Mouse (Mus musculus) intestine, embryonic 14.5 days (tissue): ENCODE data around the gene Bag5. TPM values are rescaled to one million over a fixed set of nuclear protein-coding genes. Genes with fewer than 3 reads are reported as not detected.
A peak's percentile ranks its signal among the peaks of the same experiment; 100 is the strongest.
"Not testable (repeated sequence)": the region's sequence is repeated elsewhere in the genome, so short reads cannot be mapped to it uniquely, and the experiment has no call there.

Source experiments
- ATAC-seq: fragments of 200-750 bp; cut with Nextera tagmentation; replicated peaks from 2 replicates; pipeline ENCODE4 v1.8.0; 2017; ENCODE audit warnings: low read depth, moderate number of reproducible peaks, moderate TSS enrichment, moderate library complexity; ENCODE audit not compliant: low FRiP score, low TSS enrichment
- DNase-seq: peaks from one replicate; pipeline ENCODE4 v3.0.0-alpha.2; 2018; ENCODE audit warnings: low spot score
- H3K27ac ChIP-seq: fragments of 300-500 bp; sonication (generic); 2 replicates; pipeline ENCODE4 v1.5.1; 2014; ENCODE audit warnings: low read depth, mild to moderate bottlenecking, control low read depth
- H3K27me3 ChIP-seq: fragments of 300-500 bp; sonication (generic); replicated peaks from 2 replicates; pipeline ENCODE4 v1.6.1; 2014; ENCODE audit warnings: low read length, control low read depth; ENCODE audit not compliant: control insufficient read depth, insufficient read depth
- H3K36me3 ChIP-seq: fragments of 300-500 bp; sonication (generic); 2 replicates; pipeline ENCODE4 v1.6.1; 2014; ENCODE audit warnings: low read length, control low read depth; ENCODE audit not compliant: control insufficient read depth, insufficient read depth
- H3K4me1 ChIP-seq: fragments of 300-500 bp; sonication (generic); replicated peaks from 2 replicates; pipeline ENCODE4 v1.6.1; 2014; ENCODE audit warnings: low read length, control low read depth, mixed read lengths; ENCODE audit not compliant: control insufficient read depth, insufficient read depth
- H3K4me2 ChIP-seq: fragments of 300-500 bp; sonication (generic); 2 replicates; pipeline ENCODE4 v1.6.1; 2014; ENCODE audit warnings: low read length
- H3K4me3 ChIP-seq: fragments of 300-500 bp; sonication (generic); 2 replicates; pipeline ENCODE4 v1.5.1; 2014; ENCODE audit warnings: low read depth, low read length, control low read depth, mixed read lengths
- H3K9ac ChIP-seq: fragments of 300-500 bp; sonication (generic); 2 replicates; pipeline ENCODE4 v1.6.1; 2014; ENCODE audit warnings: mild to moderate bottlenecking, low read length
- H3K9me3 ChIP-seq: fragments of 300-500 bp; sonication (generic); 2 replicates; pipeline ENCODE4 v1.6.1; 2016; ENCODE audit warnings: low read length, control low read depth; ENCODE audit not compliant: control insufficient read depth
- WGBS: fragments of 180-500 bp; shearing (Covaris S2); extraction: QIAGEN DNeasy Blood & Tissue Kit; methylation state at CpG from one replicate; pipeline ENCODE4 v1.1.7; 2014; 5-methylcytosine and 5-hydroxymethylcytosine counted together
- polyA plus RNA-seq: library from polyadenylated mRNA; unstranded; fragments of >200 nt; fragmentation: Nextera tagmentation; extraction: Ambion mirVana; gene quantifications from 2 replicates; pipeline ENCODE4 v1.2.1, GENCODE M21; 2014

The Bag5 gene
- polyA plus RNA-seq, 1 experiment from 2014 or later, result 52.4 TPM

DNA sequence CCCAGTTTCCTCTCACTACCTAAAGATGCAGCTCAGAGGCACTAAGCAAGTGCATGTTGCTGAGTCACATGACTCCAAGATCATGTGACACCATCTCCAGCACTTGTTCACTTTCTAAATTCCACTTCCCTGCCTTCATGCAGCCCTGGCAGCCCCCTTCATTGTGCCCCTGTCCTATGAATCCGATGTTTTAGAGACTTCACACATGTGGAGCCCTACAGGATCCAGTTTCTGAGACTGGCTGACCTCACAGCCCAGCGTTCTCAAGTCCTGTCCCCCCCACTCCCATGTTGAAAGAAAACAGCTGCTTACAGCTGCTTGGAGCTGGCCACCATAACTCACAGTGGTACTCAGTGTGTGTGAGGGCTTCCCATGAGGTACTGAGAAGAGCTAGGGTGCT is 30.4 kb upstream of the Bag5 start:
- DNase-seq, result peak; percentile 69
- Histone ChIP-seq H3K4me1 (peaks cover 21% of the 10 kb centered on the region), H3K27me3 (no peaks in the 10 kb centered on the region), H3K4me3 (no peak overlapping the region), H3K9me3 (no peaks in the 10 kb centered on the region), H3K36me3 (no peaks in the 10 kb centered on the region), H3K27ac (peak overlapping the region; percentile 84), H3K9ac (no peak overlapping the region), H3K4me2 (0 out of 2 replicates have a peak overlapping the region, but pooled peaks have one; percentile 4)
- peak; percentile 73 for ATAC-seq
- WGBS, result 25% methylated on average over 2 of the region's 2 CpGs

DNA sequence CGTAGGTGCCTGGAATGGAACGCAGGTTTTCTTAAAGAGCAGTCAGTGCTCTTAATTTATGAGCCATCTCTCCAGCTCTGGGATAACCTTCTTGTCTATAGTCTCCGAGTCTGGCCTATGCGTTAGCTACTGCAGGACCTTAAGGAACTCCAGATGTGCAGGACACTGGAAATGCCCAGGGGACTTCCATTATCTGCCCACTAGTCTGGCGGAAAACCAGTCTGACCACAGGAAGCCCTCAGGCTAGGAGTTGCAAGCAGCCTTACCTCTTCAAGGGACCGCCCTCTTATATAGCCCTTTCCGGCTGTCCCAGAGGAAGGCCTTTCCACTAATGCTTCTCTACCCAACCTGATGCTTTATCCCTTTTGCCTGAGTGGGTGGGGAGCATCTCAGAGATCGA is 28.3 kb upstream of the Bag5 start:
- no peak for ATAC-seq
- Histone ChIP-seq H3K4me1 (peaks cover 17% of the 10 kb centered on the region), H3K27ac (no peak overlapping the region), H3K4me3 (no peak overlapping the region), H3K36me3 (no peaks in the 10 kb centered on the region), H3K9ac (no peak overlapping the region), H3K4me2 (no peak overlapping the region), H3K9me3 (no peaks in the 10 kb centered on the region), H3K27me3 (no peaks in the 10 kb centered on the region)
- WGBS, result 76% methylated on average over 8 of the region's 8 CpGs
- no peak for DNase-seq

DNA sequence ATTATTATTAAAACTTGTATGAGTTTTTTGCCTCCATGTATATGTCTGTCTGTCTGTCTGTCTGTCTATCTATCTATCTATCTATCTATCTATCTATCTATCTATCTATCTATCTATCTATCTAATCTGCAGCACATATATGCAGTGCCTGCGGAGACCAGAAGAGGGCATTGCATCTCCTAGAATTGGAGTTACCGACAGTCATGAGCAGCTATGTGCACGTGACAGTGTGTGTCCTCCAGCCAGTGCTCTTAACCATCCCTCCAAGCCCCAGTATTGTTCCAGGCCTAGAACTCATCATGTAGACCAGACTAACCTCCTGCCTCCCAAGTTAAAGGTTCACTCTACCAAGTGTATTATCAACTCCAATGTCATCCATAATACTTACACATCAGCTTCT is 25.7 kb upstream of the Bag5 start:
- no peaks in the 10 kb centered on the region for H3K27me3 ChIP-seq
- H3K9ac ChIP-seq, result no peak overlapping the region
- no peaks in the 10 kb centered on the region for H3K36me3 ChIP-seq
- H3K9me3 ChIP-seq, result no peaks in the 10 kb centered on the region
- DNase-seq (peak; percentile 68), ATAC-seq (no peak)
- H3K4me3 ChIP-seq, result no peak overlapping the region
- H3K27ac ChIP-seq, result no peak overlapping the region
- peaks cover 4% of the 10 kb centered on the region for H3K4me1 ChIP-seq
- 13% methylated on average over 3 of the region's 3 CpGs for WGBS
- H3K4me2 ChIP-seq, result no peak overlapping the region

DNA sequence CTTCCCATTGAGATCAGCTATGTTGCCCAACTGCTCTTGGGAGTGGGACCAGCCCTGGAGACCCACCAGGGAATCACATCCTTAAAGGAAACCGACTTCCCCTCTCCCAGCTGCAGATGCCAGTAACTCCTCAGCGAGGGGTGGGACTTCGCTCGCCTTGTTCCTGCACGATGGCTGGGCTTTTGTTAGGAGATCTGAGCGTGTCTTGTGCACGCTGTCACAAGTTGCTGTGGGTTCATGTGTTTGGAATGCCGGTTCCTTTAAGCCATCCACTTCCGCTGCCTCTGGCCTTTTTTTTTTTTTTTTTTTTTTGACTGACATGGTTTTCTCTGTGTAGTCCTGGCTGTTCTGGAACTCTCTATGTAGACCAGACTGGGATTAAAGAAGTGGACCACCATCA is 24.3 kb upstream of the Bag5 start:
- no peak overlapping the region for H3K4me3 ChIP-seq
- DNase-seq (no peak), ATAC-seq (no peak)
- no peak overlapping the region for H3K4me2 ChIP-seq
- H3K27me3 ChIP-seq, result no peaks in the 10 kb centered on the region
- no peaks in the 10 kb centered on the region for H3K36me3 ChIP-seq
- H3K9me3 ChIP-seq, result no peaks in the 10 kb centered on the region
- 61% methylated on average over 9 of the region's 9 CpGs for WGBS
- H3K4me1 ChIP-seq, result no peaks in the 10 kb centered on the region
- no peak overlapping the region for H3K9ac ChIP-seq
- no peak overlapping the region for H3K27ac ChIP-seq

DNA sequence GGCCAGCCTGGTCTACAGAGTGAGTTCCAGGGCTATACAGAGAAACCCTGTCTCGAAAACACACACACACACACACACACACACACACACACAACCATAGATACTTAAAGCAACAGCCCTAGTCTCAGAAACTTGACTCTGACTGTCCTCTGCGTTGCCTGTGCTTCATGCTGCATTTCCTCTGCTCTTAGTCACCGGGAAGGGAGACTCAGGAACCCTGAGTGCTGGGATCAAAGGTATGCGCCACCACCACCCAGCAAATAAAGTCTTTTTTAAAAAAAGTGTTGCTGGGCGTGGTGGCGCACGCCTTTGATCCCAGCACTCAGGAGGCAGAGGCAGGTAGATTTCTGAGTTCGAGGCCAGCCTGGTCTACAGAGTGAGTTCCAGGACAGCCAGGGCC is 23.6 kb upstream of the Bag5 start:
- not testable (repeated sequence) for H3K9ac ChIP-seq, ATAC-seq, H3K4me1 ChIP-seq, H3K36me3 ChIP-seq, H3K27ac ChIP-seq, H3K4me2 ChIP-seq, H3K27me3 ChIP-seq, H3K4me3 ChIP-seq, DNase-seq, H3K9me3 ChIP-seq
- WGBS, result 88% methylated on average over 8 of the region's 8 CpGs

DNA sequence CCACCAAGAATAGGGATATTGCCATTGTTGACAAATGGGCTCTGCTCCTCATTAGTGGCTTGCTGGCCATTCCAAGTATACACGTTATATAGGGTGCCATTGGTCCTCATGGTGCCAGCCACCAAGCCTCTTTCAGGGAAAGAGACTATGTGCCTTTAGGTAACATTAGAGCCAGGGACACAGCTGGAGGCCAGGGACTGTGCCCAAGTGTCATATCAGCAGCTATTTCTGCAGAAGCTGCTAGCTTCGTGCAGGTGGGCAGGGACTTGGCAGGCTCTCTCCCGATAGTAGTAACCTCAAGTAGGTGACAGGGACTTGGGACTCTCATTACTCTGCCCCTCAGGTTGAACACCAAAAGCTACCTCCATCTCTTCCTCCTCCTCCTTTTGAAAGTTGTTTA is 21.9 kb upstream of the Bag5 start:
- Histone ChIP-seq H3K9ac (no peak overlapping the region), H3K36me3 (peaks cover 8% of the 10 kb centered on the region; the same call in 1 of the 2 replicates), H3K27ac (no peak overlapping the region), H3K4me2 (no peak overlapping the region), H3K9me3 (no peaks in the 10 kb centered on the region), H3K4me3 (no peak overlapping the region), H3K27me3 (no peaks in the 10 kb centered on the region), H3K4me1 (no peaks in the 10 kb centered on the region)
- ATAC-seq (no peak), DNase-seq (no peak)
- 91% methylated on average over 3 of the region's 3 CpGs for WGBS

DNA sequence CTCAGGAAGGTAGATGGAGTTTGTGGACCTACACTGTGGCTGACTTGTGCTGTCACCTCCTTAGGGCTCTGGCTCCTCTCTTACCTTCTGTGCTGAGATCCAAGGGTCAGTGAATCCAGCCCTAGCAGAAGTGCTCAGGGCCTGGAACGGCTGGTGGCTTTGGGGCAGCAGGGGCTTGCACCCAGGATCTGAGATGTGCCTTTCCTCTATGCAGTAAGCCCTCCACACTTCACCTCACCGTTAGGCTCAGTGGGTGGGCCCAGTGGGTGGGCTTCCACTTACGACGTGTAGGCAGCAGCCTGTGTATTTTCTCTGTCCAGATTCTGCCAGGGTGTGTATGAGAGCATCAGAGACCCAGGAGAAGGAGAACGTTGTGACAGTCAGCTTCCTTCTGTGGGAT is 19.9 kb upstream of the Bag5 start:
- H3K4me2 ChIP-seq, result no peak overlapping the region
- H3K9ac ChIP-seq, result no peak overlapping the region
- H3K4me1 ChIP-seq, result no peaks in the 10 kb centered on the region
- H3K9me3 ChIP-seq, result no peaks in the 10 kb centered on the region
- no peak overlapping the region for H3K27ac ChIP-seq
- H3K27me3 ChIP-seq, result no peaks in the 10 kb centered on the region
- 48% methylated on average over 5 of the region's 5 CpGs for WGBS
- ATAC-seq (peak; percentile 1; the same call in 1 of the 2 replicates), DNase-seq (no peak)
- no peak overlapping the region for H3K4me3 ChIP-seq
- H3K36me3 ChIP-seq, result peaks cover 16% of the 10 kb centered on the region

DNA sequence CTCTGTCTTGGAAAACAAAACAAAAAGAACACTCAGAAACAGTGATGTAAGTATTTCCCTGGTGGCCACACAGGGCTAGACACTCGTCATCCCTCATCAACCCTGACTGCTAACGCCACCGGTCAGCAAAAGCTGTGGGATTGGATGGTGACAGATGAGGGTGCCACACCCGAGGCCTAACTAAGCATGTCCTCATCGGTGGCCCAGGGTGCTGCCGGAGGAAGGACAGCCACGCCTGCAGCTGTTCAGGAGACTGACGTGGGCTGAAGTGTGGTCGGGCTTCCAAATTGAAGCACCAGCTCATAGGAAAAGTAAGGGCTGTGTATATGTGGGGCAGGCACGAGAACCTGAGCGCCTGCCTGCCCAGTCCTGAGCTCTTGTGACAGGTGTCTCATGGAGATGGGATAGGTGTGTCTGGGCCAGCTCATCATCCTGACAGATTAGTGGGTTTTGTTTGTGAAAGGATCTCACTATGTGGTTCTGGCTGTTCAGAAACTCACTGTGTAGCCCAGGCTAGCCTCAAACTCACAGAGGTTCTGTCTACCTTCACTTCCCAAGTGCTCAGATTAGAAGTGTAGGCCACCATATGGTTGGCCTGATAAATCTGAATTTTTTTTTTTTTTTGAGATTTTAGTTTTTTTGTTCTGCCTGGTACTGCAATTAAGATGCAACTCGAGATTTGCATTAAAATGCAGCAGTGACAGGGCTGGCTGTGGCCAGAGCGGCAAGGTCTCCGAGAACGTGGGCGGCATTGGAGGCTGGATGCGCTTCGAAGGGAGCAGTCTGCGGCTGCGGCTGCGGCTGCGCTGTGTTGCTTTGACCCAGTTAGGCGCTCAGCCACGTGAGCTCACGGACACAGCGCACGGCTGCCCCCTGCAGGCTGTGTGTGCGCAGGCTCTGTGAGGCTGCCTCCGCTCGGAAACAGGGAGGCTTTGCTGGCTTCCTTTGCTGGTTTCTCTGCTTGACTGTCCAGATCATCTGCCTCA is 19.1 kb upstream of the Bag5 start:
- ATAC-seq (peak; percentile 90), DNase-seq (peak; percentile 90)
- H3K27me3 ChIP-seq, result no peaks in the 10 kb centered on the region
- 33% methylated on average over 30 of the region's 30 CpGs for WGBS
- no peak overlapping the region for H3K4me3 ChIP-seq
- H3K9ac ChIP-seq, result no peak overlapping the region
- H3K27ac ChIP-seq, result no peak overlapping the region
- no peaks in the 10 kb centered on the region for H3K9me3 ChIP-seq
- peak overlapping the region; percentile 37 for H3K4me2 ChIP-seq
- H3K36me3 ChIP-seq, result peaks cover 16% of the 10 kb centered on the region
- H3K4me1 ChIP-seq, result no peaks in the 10 kb centered on the region

DNA sequence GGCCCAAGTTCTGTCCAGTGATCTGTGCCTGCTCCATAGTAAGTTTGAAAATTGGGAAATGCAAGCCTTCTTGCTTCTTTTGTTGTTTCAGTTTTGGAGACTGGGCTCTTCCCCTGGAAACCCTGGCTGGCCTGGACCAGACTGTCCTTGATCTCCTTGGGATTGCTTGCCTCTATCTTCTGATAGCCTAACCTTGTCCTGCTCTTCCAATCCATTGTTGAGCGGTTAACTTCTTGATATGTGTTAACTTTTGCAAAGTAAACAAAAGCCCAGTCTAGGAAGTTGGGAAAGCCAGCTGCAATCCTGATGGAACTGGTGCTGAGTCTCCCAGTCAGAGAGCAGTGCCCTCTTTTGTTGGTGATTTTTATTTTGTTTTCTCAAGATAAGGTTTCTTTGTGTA is 14.9 kb upstream of the Bag5 start:
- peaks cover 21% of the 10 kb centered on the region for H3K36me3 ChIP-seq
- H3K27me3 ChIP-seq, result no peaks in the 10 kb centered on the region
- H3K4me3 ChIP-seq, result no peak overlapping the region
- H3K4me1 ChIP-seq, result no peaks in the 10 kb centered on the region
- H3K4me2 ChIP-seq, result no peak overlapping the region
- WGBS, result 68% methylated on average over 1 of the region's 1 CpGs
- DNase-seq, result no peak
- H3K9me3 ChIP-seq, result no peaks in the 10 kb centered on the region
- H3K27ac ChIP-seq, result no peak overlapping the region
- no peak overlapping the region for H3K9ac ChIP-seq
- ATAC-seq, result no peak
